In genomic region chr10:19167641-19168271, GRCm38 (mm10) we compare ENCODE assay signal across 9 mouse cellular contexts.
DNase-seq lines count a peak whose midpoint lies in the region; ATAC-seq lines count a peak whose summit lies in the region.
"Had no signal": no experiment of that assay in that cellular context is flagged by ENCODE, and none has a peak within 500 bp of the region (broad histone marks: within the 10 kb centered on the region; RNA-seq: fewer than 3 reads in every experiment).

No protein-coding gene starts in this region.

- intact Hi-C loops in left cerebral cortex, postnatal 36 days (cut with DNase I), result no loop called here

- no peaks in the 10 kb centered on the region for H3K36me3 ChIP-seq in hindbrain, embryonic 10.5 days
- no peaks in the 10 kb centered on the region for H3K36me3 ChIP-seq in hindbrain, embryonic 16.5 days (ENCODE audit: control insufficient read depth, insufficient read depth, low read length)
- H3K36me3 ChIP-seq in embryonic facial prominence, embryonic 14.5 days (ENCODE audit: control insufficient read depth, insufficient read depth, low read length), result no peaks in the 10 kb centered on the region
- no peaks in the 10 kb centered on the region for H3K36me3 ChIP-seq in intestine, embryonic 15.5 days
- H3K36me3 ChIP-seq: G1E had no signal

- DNase-seq in hindbrain, embryonic 10.5 days (ENCODE audit: low spot score), result peak; percentile 58
- DNase-seq in embryonic facial prominence, embryonic 14.5 days (ENCODE audit: low spot score), result peak; percentile 85
- peak; percentile 56 for DNase-seq in thymus, postnatal 4 days
- DNase-seq in left cerebral cortex, postnatal 36 days (ENCODE audit: low spot score in 2 of 2), result no peak
- no peak for DNase-seq in urinary bladder, adult 2 months (ENCODE audit: low spot score)

- 33% methylated on average over 8 of the region's 8 CpGs for WGBS in hindbrain, embryonic 10.5 days
- 31% methylated on average over 8 of the region's 8 CpGs for WGBS in hindbrain, embryonic 16.5 days
- 31% methylated on average over 8 of the region's 8 CpGs for WGBS in embryonic facial prominence, embryonic 14.5 days
- whole genome bisulfite sequencing in intestine, embryonic 15.5 days, result 38% methylated on average over 8 of the region's 8 CpGs

- ATAC-seq in hindbrain, embryonic 16.5 days, result no peak
- ATAC-seq in embryonic facial prominence, embryonic 14.5 days (ENCODE audit: low read depth), result peak; percentile 91
- peak; percentile 53 for ATAC-seq in intestine, embryonic 15.5 days
- ATAC-seq in megakaryocyte progenitor cell, adult 5-6 weeks (replicated peaks; ENCODE audit: poor library complexity), result peak; percentile 75

- H3K4me3 ChIP-seq in hindbrain, embryonic 10.5 days, result peak overlapping the region; percentile 26; the same call in 1 of the 2 replicates
- no peak overlapping the region for H3K4me3 ChIP-seq in hindbrain, embryonic 16.5 days (ENCODE audit: low read length)
- H3K4me3 ChIP-seq in embryonic facial prominence, embryonic 14.5 days (ENCODE audit: low read depth, low read length), result no peak overlapping the region
- no peak overlapping the region for H3K4me3 ChIP-seq in intestine, embryonic 15.5 days (replicated peaks)

- no peak overlapping the region for H3K9ac ChIP-seq in hindbrain, embryonic 16.5 days (ENCODE audit: low read depth, low read length)
- no peak overlapping the region for H3K9ac ChIP-seq in embryonic facial prominence, embryonic 14.5 days (ENCODE audit: low read depth, low read length)
- no peak overlapping the region for H3K9ac ChIP-seq in intestine, embryonic 15.5 days

- H3K27me3 ChIP-seq in hindbrain, embryonic 10.5 days (ENCODE audit: insufficient read depth, poor library complexity, severe bottlenecking), result no peaks in the 10 kb centered on the region
- no peaks in the 10 kb centered on the region for H3K27me3 ChIP-seq in hindbrain, embryonic 16.5 days (replicated peaks; ENCODE audit: control insufficient read depth, insufficient read depth, low read length)
- H3K27me3 ChIP-seq in embryonic facial prominence, embryonic 14.5 days (replicated peaks; ENCODE audit: control insufficient read depth, insufficient read depth, low read length), result no peaks in the 10 kb centered on the region
- no peaks in the 10 kb centered on the region for H3K27me3 ChIP-seq in intestine, embryonic 15.5 days (replicated peaks)

- H3K27ac ChIP-seq in hindbrain, embryonic 10.5 days, result peak overlapping the region; percentile 72
- no peak overlapping the region for H3K27ac ChIP-seq in hindbrain, embryonic 16.5 days (ENCODE audit: low read depth, low read length)
- H3K27ac ChIP-seq in embryonic facial prominence, embryonic 14.5 days (replicated peaks; ENCODE audit: low read depth, low read length), result peak overlapping the region; percentile 16; the same call in 1 of the 2 replicates
- no peak overlapping the region for H3K27ac ChIP-seq in intestine, embryonic 15.5 days

- H3K4me1 ChIP-seq in hindbrain, embryonic 10.5 days (replicated peaks), result peaks cover 18% of the 10 kb centered on the region
- no peaks in the 10 kb centered on the region; the same call in 1 of the 2 replicates for H3K4me1 ChIP-seq in hindbrain, embryonic 16.5 days (ENCODE audit: control insufficient read depth, insufficient read depth, low read depth, low read length)
- H3K4me1 ChIP-seq in embryonic facial prominence, embryonic 14.5 days (ENCODE audit: control insufficient read depth, insufficient read depth, low read length), result peaks cover 11% of the 10 kb centered on the region
- no peaks in the 10 kb centered on the region for H3K4me1 ChIP-seq in intestine, embryonic 15.5 days (replicated peaks)

- H3K4me2 ChIP-seq in hindbrain, embryonic 16.5 days (ENCODE audit: low read length), result no peak overlapping the region; the same call in 1 of the 2 replicates
- peak overlapping the region; percentile 0; the same call in 1 of the 2 replicates for H3K4me2 ChIP-seq in embryonic facial prominence, embryonic 14.5 days (ENCODE audit: low read depth, low read length)
- H3K4me2 ChIP-seq in intestine, embryonic 15.5 days (replicated peaks), result no peak overlapping the region

- H3K9me3 ChIP-seq in hindbrain, embryonic 10.5 days, result no peaks in the 10 kb centered on the region
- H3K9me3 ChIP-seq in hindbrain, embryonic 16.5 days (ENCODE audit: control insufficient read depth, low read length), result no peaks in the 10 kb centered on the region
- no peaks in the 10 kb centered on the region for H3K9me3 ChIP-seq in embryonic facial prominence, embryonic 14.5 days (ENCODE audit: control insufficient read depth, low read length)
- no peaks in the 10 kb centered on the region for H3K9me3 ChIP-seq in intestine, embryonic 15.5 days
- H3K9me3 ChIP-seq: G1E had no signal

Comparison
In these comparisons a context has a peak if more than half of its experiments do, and no peak if none do; other contexts are left out.
1. H3K27ac ChIP-seq: peak in hindbrain, embryonic 10.5 days (single experiment) and embryonic facial prominence, embryonic 14.5 days (single experiment); none in hindbrain, embryonic 16.5 days (single experiment) and intestine, embryonic 15.5 days (single experiment).
2. DNase-seq: peak in hindbrain, embryonic 10.5 days (single experiment), embryonic facial prominence, embryonic 14.5 days (single experiment) and thymus, postnatal 4 days (single experiment); none in left cerebral cortex, postnatal 36 days (0 of 2) and urinary bladder, adult 2 months (single experiment).